Mouse (Mus musculus): Measurements from ENCODE around the gene Trio. TPM values are rescaled to one million over a fixed set of nuclear protein-coding genes. Genes with fewer than 3 reads are reported as not detected.

The Trio gene
- total RNA-seq, 2 experiments from 2014 or later = 42.9 to 43.7 TPM

GRCm38 (mm10) chr15:27957867-27958266, 67.8 kb downstream of the Trio start:
- DNase-seq (ENCODE audit: low spot score) = no peak
- intact Hi-C loops (cut with DNase I) = no loop called here

- no peak for DNase-seq (ENCODE audit: low spot score)
- intact Hi-C loops (cut with DNase I) = no loop called here
These were observed 70.0 kb downstream of the Trio start for GRCm38 (mm10) chr15:27955614-27956013.

DNA sequence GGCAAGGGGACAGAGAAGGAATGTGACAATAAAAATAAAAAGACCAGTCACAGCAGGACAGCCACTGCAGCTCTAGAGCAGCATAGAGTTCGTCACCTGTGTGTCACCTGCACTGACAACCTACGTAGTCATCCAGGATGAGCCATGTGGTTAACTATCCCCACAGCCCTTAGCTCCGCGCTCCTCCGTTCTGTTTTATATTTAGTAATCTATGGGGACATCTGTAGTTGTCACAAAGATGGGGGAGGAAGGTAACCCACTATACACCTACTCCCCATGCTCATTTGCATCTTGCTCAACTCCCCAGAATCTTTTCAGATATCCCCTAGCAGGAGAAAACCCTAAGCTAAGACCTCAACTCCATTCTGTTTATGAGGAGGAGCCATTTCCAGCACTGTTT, 71.3 kb downstream of the Trio start:
- DNase-seq (ENCODE audit: low spot score) = no peak
- intact Hi-C loops (cut with DNase I) = no loop called here

GRCm38 (mm10) chr15:27953570-27953969, 72.1 kb downstream of the Trio start:
- DNase-seq (ENCODE audit: low spot score) = no peak

GRCm38 (mm10) chr15:27951195-27951594, 74.5 kb downstream of the Trio start:
- DNase-seq (ENCODE audit: low spot score) = no peak
- intact Hi-C loops (cut with DNase I) = no loop called here

More at GRCm38 (mm10) chr15:27953570-27953969, 72.1 kb downstream of the Trio start:
- intact Hi-C loops (cut with DNase I) = no loop called here

- intact Hi-C loops (cut with DNase I) = no loop called here
- DNase-seq (ENCODE audit: low spot score) = no peak
These were observed 76.5 kb downstream of the Trio start for GRCm38 (mm10) chr15:27949196-27949595.

DNA sequence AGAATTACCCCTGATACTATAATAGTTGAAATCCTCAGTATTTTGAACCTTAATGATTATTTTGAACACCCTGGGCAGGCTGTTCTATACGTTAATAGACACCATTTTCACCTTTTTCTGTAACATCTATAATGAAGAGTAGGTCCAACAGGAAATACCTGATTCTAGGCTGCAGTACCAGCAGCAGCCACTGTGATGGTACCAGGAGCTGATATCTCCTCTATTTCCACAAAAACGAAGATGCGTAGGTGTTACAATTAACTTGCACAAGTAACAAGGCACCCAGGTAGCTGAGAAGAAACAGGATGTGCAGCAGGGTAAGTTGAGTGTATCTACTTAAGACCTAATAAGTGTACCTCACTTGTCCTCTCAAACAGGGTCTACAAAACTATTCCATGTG, 77.8 kb downstream of the Trio start:
- DNase-seq (ENCODE audit: low spot score) = no peak
- intact Hi-C loops (cut with DNase I) = no loop called here

GRCm38 (mm10) chr15:27945570-27945969, 80.1 kb downstream of the Trio start:
- intact Hi-C loops (cut with DNase I) = no loop called here

GRCm38 (mm10) chr15:27944898-27945297, 80.8 kb downstream of the Trio start:
- intact Hi-C loops (cut with DNase I) = no loop called here
- no peak for DNase-seq (ENCODE audit: low spot score)

More at GRCm38 (mm10) chr15:27945570-27945969, 80.1 kb downstream of the Trio start:
- DNase-seq (ENCODE audit: low spot score) = no peak

- intact Hi-C loops (cut with DNase I) = no loop called here
- no peak for DNase-seq (ENCODE audit: low spot score)
These were observed 82.0 kb downstream of the Trio start for GRCm38 (mm10) chr15:27943486-27944195.

- DNase-seq (ENCODE audit: low spot score) = no peak
- intact Hi-C loops (cut with DNase I) = no loop called here
These were observed 83.3 kb downstream of the Trio start for GRCm38 (mm10) chr15:27942148-27942847.

- no peak for DNase-seq (ENCODE audit: low spot score)
- intact Hi-C loops (cut with DNase I) = no loop called here
These were observed 84.2 kb downstream of the Trio start for GRCm38 (mm10) chr15:27941441-27941840.

DNA sequence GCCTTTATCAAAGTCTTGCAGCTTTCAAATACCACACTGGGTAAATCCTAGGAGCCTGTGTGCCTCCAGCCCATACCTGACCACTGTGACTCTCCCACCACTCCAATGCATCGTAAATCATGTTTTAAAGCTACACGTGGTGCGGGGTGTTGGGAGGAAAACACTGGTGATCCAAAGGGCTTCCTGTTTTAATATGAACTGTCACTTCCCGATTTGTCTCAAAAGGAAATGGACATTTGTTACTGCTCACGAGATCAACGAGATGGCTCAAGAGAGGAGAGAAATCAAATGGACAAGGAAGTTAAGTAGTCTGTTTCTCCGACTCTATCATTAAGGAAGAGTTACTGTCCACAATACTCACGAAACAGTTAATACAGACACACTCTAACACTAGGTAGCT, 84.6 kb downstream of the Trio start:
- no peak for DNase-seq (ENCODE audit: low spot score)
- intact Hi-C loops (cut with DNase I) = no loop called here

- intact Hi-C loops (cut with DNase I) = no loop called here
- DNase-seq (ENCODE audit: low spot score) = no peak
These were observed 85.6 kb downstream of the Trio start for GRCm38 (mm10) chr15:27940032-27940431.

DNA sequence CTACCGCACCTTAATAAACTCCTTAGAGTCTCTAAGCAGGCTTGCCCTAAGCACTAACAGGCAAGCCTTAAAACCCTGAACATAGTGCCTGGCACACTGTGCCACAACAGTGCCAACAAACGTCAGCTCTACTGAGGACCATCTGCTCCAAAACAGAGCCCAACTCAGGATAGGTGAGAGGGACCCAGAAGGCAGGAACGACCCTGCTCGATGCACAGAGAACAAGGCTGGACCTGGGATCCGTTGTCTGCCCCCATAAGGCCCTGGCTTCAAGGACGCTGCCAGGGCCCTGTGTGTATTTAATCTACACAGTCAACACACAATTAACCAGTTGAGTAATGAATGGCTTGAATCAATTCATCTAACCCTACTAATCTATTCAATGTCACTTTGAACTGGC, 86.8 kb downstream of the Trio start:
- no peak for DNase-seq (ENCODE audit: low spot score)
- intact Hi-C loops (cut with DNase I) = loop anchor here (5.0 kb wide), 1 partner anchor 83 kb away; no protein-coding TSS in a partner anchor

- DNase-seq (ENCODE audit: low spot score) = no peak
- intact Hi-C loops (cut with DNase I) = loop anchor here (5.0 kb wide), 1 partner anchor 84 kb away; no protein-coding TSS in a partner anchor
These were observed 87.5 kb downstream of the Trio start for GRCm38 (mm10) chr15:27937861-27938833.

DNA sequence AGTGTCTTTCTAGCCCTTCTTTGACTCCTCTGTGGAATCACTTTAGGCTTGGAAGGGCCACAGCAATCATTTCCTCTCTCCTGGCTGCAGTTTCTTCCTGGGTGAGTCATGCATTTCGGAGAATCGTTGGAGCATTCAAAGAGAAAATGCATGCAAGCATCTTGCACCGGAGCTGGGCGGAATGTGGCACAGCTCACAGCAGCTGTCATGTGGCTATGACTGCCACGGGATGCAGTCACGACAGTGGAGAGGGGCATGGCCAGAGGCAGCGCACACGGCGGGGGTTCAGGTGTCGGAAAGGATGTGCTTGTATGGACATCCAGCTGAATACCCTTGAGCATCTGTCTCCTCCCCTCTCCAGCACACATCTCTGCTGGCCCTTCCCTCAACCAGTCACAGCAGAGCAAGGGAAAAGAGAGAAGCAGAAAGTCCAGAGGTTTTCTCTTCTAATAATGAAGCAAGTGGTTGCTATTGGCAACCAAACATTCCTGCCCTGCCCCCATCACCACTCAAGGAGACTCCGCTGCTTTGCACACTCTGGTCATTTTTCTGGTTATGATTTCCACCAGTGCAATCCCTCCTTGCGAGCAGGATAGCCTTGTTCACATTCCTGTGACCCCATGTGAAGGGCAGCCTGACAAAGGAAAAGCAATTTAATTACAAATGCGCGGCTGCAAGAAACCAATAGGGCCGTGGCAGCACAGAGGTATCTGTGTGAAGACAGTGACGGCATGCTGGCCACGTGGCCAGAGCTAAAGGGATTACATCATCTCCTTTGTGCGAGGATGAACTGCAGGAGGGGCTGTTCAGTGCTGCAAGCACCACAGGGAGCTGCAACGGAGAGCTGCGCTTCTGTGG, 88.4 kb downstream of the Trio start:
- intact Hi-C loops (cut with DNase I) = loop anchor here (5.0 kb wide), 1 partner anchor 85 kb away; no protein-coding TSS in a partner anchor
- DNase-seq (ENCODE audit: low spot score) = no peak

DNA sequence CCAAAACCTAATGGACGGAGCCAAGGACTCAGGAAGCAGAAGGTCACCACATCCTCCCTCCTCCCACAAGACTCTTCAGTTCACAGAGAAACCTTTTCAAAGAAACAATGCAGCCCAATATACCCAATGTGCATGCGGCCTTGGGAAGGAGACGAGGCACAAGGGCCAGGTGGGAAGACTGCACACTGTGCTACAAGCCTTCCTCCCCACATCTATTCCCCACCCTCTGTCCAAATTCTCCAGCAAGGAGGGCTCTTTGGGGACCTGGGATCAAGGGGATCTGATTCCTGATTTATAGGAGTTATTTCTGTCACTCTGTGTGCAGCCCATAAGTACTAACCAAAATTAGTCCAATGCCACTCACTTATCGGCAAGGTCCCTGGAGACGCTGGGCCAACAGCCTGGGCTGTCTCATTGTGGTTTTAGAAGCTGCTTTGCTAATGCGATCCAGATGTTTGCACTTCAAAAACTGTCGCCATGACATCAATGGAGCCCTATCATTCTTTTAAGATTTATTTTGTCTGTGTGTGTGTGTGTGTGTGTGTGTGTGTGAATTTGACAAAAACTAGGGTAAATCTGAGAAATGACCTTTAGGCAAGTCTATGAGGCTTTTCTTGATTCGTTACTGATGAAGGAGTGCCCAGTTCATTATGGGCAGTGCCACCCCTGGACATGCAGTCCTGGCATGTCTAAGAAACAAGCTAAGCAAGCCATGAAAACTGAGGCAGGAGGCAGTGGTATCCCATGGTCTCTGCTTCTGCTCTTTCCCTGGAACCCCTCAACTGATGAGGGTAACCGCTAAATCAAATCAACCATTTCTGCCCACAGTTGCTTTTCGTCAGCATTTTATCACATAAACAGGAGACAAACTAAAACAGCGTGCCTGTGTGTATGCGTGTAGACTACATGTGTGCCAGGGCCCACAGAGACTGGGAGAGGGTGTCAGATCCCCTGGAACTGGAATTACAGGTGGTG, 89.6 kb downstream of the Trio start:
- intact Hi-C loops (cut with DNase I) = loop anchor here (5.0 kb wide), 1 partner anchor 86 kb away; no protein-coding TSS in a partner anchor
- DNase-seq (ENCODE audit: low spot score) = no peak
